Mouse (Mus musculus) E14TG2a.4 (cell line): ENCODE measurements at regions not wholly inside any gene's neighbourhood (a gene's known extent, or its start where the extent isn't known, plus 50 kb on each side); places are given as distances from the start of the nearest gene placed in this dataset.

ENCODE experiments used
- CTCF ChIP-seq: conservative IDR thresholded peaks from 2 replicates; pipeline ENCODE4 v1.5.1; 2014; ENCODE audit warnings: low read length
- NANOG ChIP-seq: IDR thresholded peaks from 2 replicates; pipeline ENCODE4 v1.6.1; 2014; ENCODE audit warnings: borderline replicate concordance, low read length, mixed read lengths
- POU5F1 ChIP-seq: IDR thresholded peaks from 2 replicates; pipeline ENCODE4 v1.6.1; 2014; ENCODE audit warnings: low read length, borderline replicate concordance

DNA sequence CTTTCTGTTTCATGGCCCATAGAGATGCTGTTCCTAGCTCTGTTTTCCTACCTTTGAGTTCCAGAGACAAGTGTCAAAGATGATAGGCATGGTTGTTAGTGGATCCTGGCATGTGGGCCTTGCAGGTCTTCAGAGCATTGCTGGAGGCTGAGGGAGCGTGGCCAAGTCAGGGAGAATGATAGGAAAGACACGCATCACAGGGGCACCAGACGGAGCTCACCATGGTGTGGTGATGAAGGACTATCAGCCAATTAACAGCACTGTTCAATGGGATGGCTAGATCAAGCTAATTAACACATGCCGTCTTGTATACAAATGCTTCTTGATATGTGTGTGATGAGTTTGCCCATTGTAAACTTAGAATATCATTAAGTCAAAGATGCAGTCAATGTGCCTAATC, 344.1 kb downstream of the En1 start:
- TF ChIP-seq CTCF (no peak), POU5F1 (no peak), NANOG (no peak)
